Mouse (Mus musculus): ENCODE data around the gene Kctd7.

- TF ChIP-seq CTCF (IDR thresholded peaks at IDR 0.05; ENCODE audit: borderline replicate concordance, insufficient read depth, low read length), result no peak
- TF ChIP-seq POLR2A (IDR thresholded peaks at IDR 0.05; ENCODE audit: low read depth, low read length), result no peak
Observed at GRCm38 (mm10) chr5:130122355-130122754, 22.3 kb upstream of the Kctd7 start.
